Mouse (Mus musculus) MEL-GATA-1-ER (cell line): ENCODE measurements around the gene Gm20388.
"Not testable (repeated sequence)": the region's sequence is repeated elsewhere in the genome, so short reads cannot be mapped to it uniquely, and the experiment has no call there.

Experiments used
- DNase-seq: peaks from one replicate; pipeline ENCODE4 v3.0.0-alpha.2; 2012; ENCODE audit warnings: low read depth; ENCODE audit errors: extremely low read depth

Gene Gm20388

GRCm38 (mm10) chr8:123404521-123404920, 3493.9 kb downstream of the Gm20388 start:
- DNase-seq, result no peak

GRCm38 (mm10) chr8:123406786-123407185, 3496.1 kb downstream of the Gm20388 start, which contains the start of gene Mc1r:
Gene Mc1r (plus strand): TSS chr8:123407107.
- no peak for DNase-seq

- no peak for DNase-seq
These were observed 3497.0 kb downstream of the Gm20388 start for GRCm38 (mm10) chr8:123407612-123408011.

GRCm38 (mm10) chr8:123408586-123409544, 3498.2 kb downstream of the Gm20388 start:
- peak; percentile 80 for DNase-seq

GRCm38 (mm10) chr8:123410049-123410587, 3499.5 kb downstream of the Gm20388 start:
- DNase-seq, result no peak

GRCm38 (mm10) chr8:123410788-123411187, 3500.1 kb downstream of the Gm20388 start:
- no peak for DNase-seq

GRCm38 (mm10) chr8:123411246-123411645, 3500.6 kb downstream of the Gm20388 start, which contains the start of gene Tubb3:
Gene Tubb3 (plus strand): TSS chr8:123411424.
- DNase-seq, result no peak

GRCm38 (mm10) chr8:123411781-123412327, 3501.2 kb downstream of the Gm20388 start:
- DNase-seq, result no peak

- DNase-seq, result peak; percentile 62
These were observed 3502.0 kb downstream of the Gm20388 start for GRCm38 (mm10) chr8:123412560-123413170.

GRCm38 (mm10) chr8:123414255-123414654, 3503.6 kb downstream of the Gm20388 start:
- DNase-seq, result no peak

GRCm38 (mm10) chr8:123414997-123415696, 3504.5 kb downstream of the Gm20388 start:
- not testable (repeated sequence) for DNase-seq

GRCm38 (mm10) chr8:123415967-123416943, 3505.6 kb downstream of the Gm20388 start:
- peak; percentile 63 for DNase-seq

GRCm38 (mm10) chr8:123416944-123417555, 3506.4 kb downstream of the Gm20388 start:
- DNase-seq, result no peak

- DNase-seq, result peak; percentile 74
These were observed 3509.1 kb downstream of the Gm20388 start for GRCm38 (mm10) chr8:123419711-123420110.

GRCm38 (mm10) chr8:123420525-123421281, 3510.1 kb downstream of the Gm20388 start:
- no peak for DNase-seq

- DNase-seq, result no peak
These were observed 3510.7 kb downstream of the Gm20388 start for GRCm38 (mm10) chr8:123421325-123421724.

GRCm38 (mm10) chr8:123422056-123422780, 3511.6 kb downstream of the Gm20388 start:
- no peak for DNase-seq

- no peak for DNase-seq
These were observed 3512.1 kb downstream of the Gm20388 start for GRCm38 (mm10) chr8:123422781-123423159.
